Comparison of ENCODE assay signal across 21 mouse cellular contexts in genomic region chr8:120626461-120626860, GRCm38 (mm10). TPM values are rescaled to one million over a fixed set of nuclear protein-coding genes. Genes with fewer than 3 reads are reported as not detected.
A peak's percentile ranks its signal among the peaks of the same experiment; 100 is the strongest.
DNase-seq lines count a peak whose midpoint lies in the region; ATAC-seq and TF ChIP-seq lines count a peak whose summit lies in the region.
"Had no signal": no experiment of that assay in that cellular context is flagged by ENCODE, and none has a peak within 500 bp of the region (broad histone marks: within the 10 kb centered on the region; RNA-seq: fewer than 3 reads in every experiment).

No protein-coding gene starts in this region.

- peak overlapping the region; percentile 79 for H3K4me3 ChIP-seq in ES-Bruce4 (ENCODE audit: low read depth, low read length)
- H3K4me3 ChIP-seq in hindbrain, embryonic 16.5 days (ENCODE audit: low read length), result no peak overlapping the region
- H3K4me3 ChIP-seq: embryonic facial prominence, embryonic 13.5 days; gastrocnemius, adult 2 months; heart, embryonic 12.5 days; hindbrain, embryonic 10.5 days had no signal

- H3K36me3 ChIP-seq in ES-Bruce4 (ENCODE audit: control insufficient read depth, insufficient read depth, low read length, poor library complexity, severe bottlenecking), result no peaks in the 10 kb centered on the region
- H3K36me3 ChIP-seq in hindbrain, embryonic 16.5 days (ENCODE audit: control insufficient read depth, insufficient read depth, low read length), result no peaks in the 10 kb centered on the region
- H3K36me3 ChIP-seq: embryonic facial prominence, embryonic 13.5 days; heart, embryonic 12.5 days; hindbrain, embryonic 10.5 days had no signal

- no peak overlapping the region for H3K4me2 ChIP-seq in hindbrain, embryonic 16.5 days (ENCODE audit: low read length)
- H3K4me2 ChIP-seq: embryonic facial prominence, embryonic 13.5 days; heart, embryonic 12.5 days; hindbrain, embryonic 14.5 days had no signal

- peak; percentile 49 for DNase-seq in embryo, embryonic 11 days
- no peak for DNase-seq in embryo, embryonic 10.5 days (ENCODE audit: low spot score)
- DNase-seq in WW6 (ENCODE audit: low read depth, low spot score), result peak; percentile 81
- DNase-seq in yolk sac, embryonic 10.5 days (ENCODE audit: low spot score), result no peak
- DNase-seq in retina, postnatal 1 day, result no peak
- DNase-seq: adrenal gland, adult 8-10 months; adrenal gland, postnatal 36 days; cerebellum, adult 11 months; cerebellum, adult 8-10 months; cerebellum, postnatal 14 days; gastrocnemius, adult 2 months; gastrocnemius, postnatal 25 days had no signal

- peak overlapping the region; percentile 57; the same call in 1 of the 2 replicates for H3K27ac ChIP-seq in ES-Bruce4 (ENCODE audit: insufficient read depth, low read length)
- no peak overlapping the region for H3K27ac ChIP-seq in hindbrain, embryonic 16.5 days (ENCODE audit: low read depth, low read length)
- H3K27ac ChIP-seq: embryonic facial prominence, embryonic 13.5 days; gastrocnemius, adult 2 months; hindbrain, embryonic 10.5 days; hindbrain, embryonic 14.5 days had no signal

- no peak for TF ChIP-seq POLR2A in ES-Bruce4 (IDR thresholded peaks at IDR 0.05; ENCODE audit: insufficient read depth, low read length)

- 68% methylated on average over 11 of the region's 11 CpGs for WGBS in hindbrain, embryonic 16.5 days

- TF ChIP-seq CTCF in ES-Bruce4 (IDR thresholded peaks at IDR 0.05; ENCODE audit: low read depth, low read length), result no peak

- no peak for TF ChIP-seq EP300 in ES-Bruce4 (IDR thresholded peaks at IDR 0.05; ENCODE audit: insufficient read depth, low read depth, low read length)

- no peaks in the 10 kb centered on the region for H3K9me3 ChIP-seq in ES-Bruce4 (replicated peaks; ENCODE audit: control insufficient read depth, insufficient read depth, low read length, poor library complexity, severe bottlenecking)
- H3K9me3 ChIP-seq in hindbrain, embryonic 16.5 days (ENCODE audit: control insufficient read depth, low read length), result no peaks in the 10 kb centered on the region
- H3K9me3 ChIP-seq: embryonic facial prominence, embryonic 13.5 days; heart, embryonic 12.5 days; hindbrain, embryonic 10.5 days had no signal

- H3K4me1 ChIP-seq in ES-Bruce4 (ENCODE audit: control insufficient read depth, insufficient read depth, low read length), result peaks cover 9% of the 10 kb centered on the region
- H3K4me1 ChIP-seq in hindbrain, embryonic 16.5 days (ENCODE audit: control insufficient read depth, insufficient read depth, low read depth, low read length), result no peaks in the 10 kb centered on the region

- ATAC-seq in hindbrain, embryonic 16.5 days, result no peak
- ATAC-seq: forebrain, embryonic 14.5 days; intestine, embryonic 16.5 days had no signal

- peak overlapping the region; percentile 29; the same call in 1 of the 2 replicates for H3K9ac ChIP-seq in ES-Bruce4 (ENCODE audit: low read depth, poor library complexity, severe bottlenecking)
- H3K9ac ChIP-seq in hindbrain, embryonic 16.5 days (ENCODE audit: low read depth, low read length), result no peak overlapping the region
- H3K9ac ChIP-seq: embryonic facial prominence, embryonic 13.5 days; heart, embryonic 12.5 days; hindbrain, embryonic 14.5 days had no signal

- H3K27me3 ChIP-seq in ES-Bruce4 (ENCODE audit: control insufficient read depth, insufficient read depth, low read length, poor library complexity, severe bottlenecking), result no peaks in the 10 kb centered on the region
- no peaks in the 10 kb centered on the region; the same call in 1 of the 2 replicates for H3K27me3 ChIP-seq in hindbrain, embryonic 16.5 days (replicated peaks; ENCODE audit: control insufficient read depth, insufficient read depth, low read length)
- H3K27me3 ChIP-seq: embryonic facial prominence, embryonic 13.5 days; heart, embryonic 12.5 days had no signal

RNA-seq across cellular contexts. Expression of gene 1190005I06Rik, which starts 21.0 kb away (rescaled TPM):
- 12.4 and 17.7 TPM in 2 replicates for polyA plus RNA-seq in ES-Bruce4 (2011; ENCODE audit: insufficient read depth, insufficient read length, low read depth, missing spikeins)
- 18.3 and 20.5 TPM in 2 replicates for polyA plus RNA-seq in hindbrain, embryonic 16.5 days (2015; fragmentation: Nextera tagmentation; extraction: Ambion mirVana)

RNA-seq across cellular contexts. Expression of gene Gins2, which starts 37.4 kb away (rescaled TPM):
- polyA plus RNA-seq in ES-Bruce4 (2011; ENCODE audit: insufficient read depth, insufficient read length, low read depth, missing spikeins), result 51.3 and 52.0 TPM in 2 replicates
- polyA plus RNA-seq in hindbrain, embryonic 16.5 days (2015; fragmentation: Nextera tagmentation; extraction: Ambion mirVana), result 20.6 and 22.0 TPM in 2 replicates

RNA-seq across cellular contexts. Expression of gene Gm27021, which starts 41.4 kb away (rescaled TPM):
- not detected in 2 replicates for polyA plus RNA-seq in ES-Bruce4 (2011; ENCODE audit: insufficient read depth, insufficient read length, low read depth, missing spikeins)
- 6.5 and 7.9 TPM in 2 replicates for polyA plus RNA-seq in hindbrain, embryonic 16.5 days (2015; fragmentation: Nextera tagmentation; extraction: Ambion mirVana)
- polyA plus RNA-seq: heart, embryonic 12.5 days; heart, embryonic 16.5 days had no signal

RNA-seq across cellular contexts. Expression of gene Cox4i1, which starts 41.6 kb away (rescaled TPM):
- polyA plus RNA-seq in ES-Bruce4 (2011; ENCODE audit: insufficient read depth, insufficient read length, low read depth, missing spikeins), result 605 and 624 TPM in 2 replicates
- polyA plus RNA-seq in hindbrain, embryonic 16.5 days (2015; fragmentation: Nextera tagmentation; extraction: Ambion mirVana), result 1,225 and 1,379 TPM in 2 replicates

RNA-seq across cellular contexts. Expression of gene Emc8, which starts 41.9 kb away (rescaled TPM):
- 124 and 141 TPM in 2 replicates for polyA plus RNA-seq in ES-Bruce4 (2011; ENCODE audit: insufficient read depth, insufficient read length, low read depth, missing spikeins)
- polyA plus RNA-seq in hindbrain, embryonic 16.5 days (2015; fragmentation: Nextera tagmentation; extraction: Ambion mirVana), result 118 and 124 TPM in 2 replicates

Comparison
In these comparisons a context has a peak if more than half of its experiments do, and no peak if none do; other contexts are left out.
1. DNase-seq: peak in embryo, embryonic 11 days (single experiment) and WW6 (single experiment); none in embryo, embryonic 10.5 days (single experiment), yolk sac, embryonic 10.5 days (single experiment) and retina, postnatal 1 day (single experiment).